Comparison of ENCODE assay signal across 8 mouse cellular contexts in the genomic region with DNA sequence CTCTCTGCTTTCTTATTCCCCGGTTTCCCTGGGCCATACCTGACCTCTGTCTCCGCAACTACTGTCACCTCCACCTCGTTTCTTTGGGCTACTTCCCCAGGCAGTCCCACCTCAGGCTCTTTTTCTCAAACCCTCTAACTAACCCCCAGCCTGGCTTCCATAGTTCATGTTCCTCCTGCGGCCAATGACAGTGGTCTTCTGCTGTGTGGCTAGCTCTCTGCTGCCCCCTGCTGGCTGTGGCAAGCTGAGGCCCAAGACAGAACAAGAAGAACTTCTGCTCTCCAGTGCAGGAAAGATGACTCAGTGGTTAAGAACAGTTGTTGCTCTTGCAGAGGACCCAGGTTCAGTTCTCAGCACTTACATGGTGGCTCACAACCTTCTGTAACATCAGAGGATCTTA. TPM values are rescaled to one million over a fixed set of nuclear protein-coding genes. Genes with fewer than 3 reads are reported as not detected.
DNase-seq lines count a peak whose midpoint lies in the region; ATAC-seq and TF ChIP-seq lines count a peak whose summit lies in the region.
"Not testable (repeated sequence)": the region's sequence is repeated elsewhere in the genome, so short reads cannot be mapped to it uniquely, and the experiment has no call there.

No protein-coding gene starts in this region.

- not testable (repeated sequence) for H3K9me3 ChIP-seq in forebrain, embryonic 13.5 days (replicated peaks); heart, postnatal 0 days (replicated peaks; ENCODE audit: control insufficient read depth, low read length); intestine, embryonic 14.5 days (ENCODE audit: control insufficient read depth, low read length); limb, embryonic 13.5 days; lung, embryonic 16.5 days (ENCODE audit: control insufficient read depth, low read length); midbrain, embryonic 16.5 days (replicated peaks; ENCODE audit: control insufficient read depth, low read length, poor library complexity, severe bottlenecking); stomach, embryonic 15.5 days

- not testable (repeated sequence) for H3K27me3 ChIP-seq in forebrain, embryonic 13.5 days; heart, postnatal 0 days (ENCODE audit: control insufficient read depth, insufficient read depth, low read length); intestine, embryonic 14.5 days (replicated peaks; ENCODE audit: control insufficient read depth, insufficient read depth, low read length); limb, embryonic 13.5 days; lung, embryonic 16.5 days (ENCODE audit: control insufficient read depth, insufficient read depth, low read depth, low read length); midbrain, embryonic 16.5 days (ENCODE audit: control insufficient read depth, insufficient read depth, low read depth, low read length); stomach, embryonic 15.5 days (replicated peaks)

- H3K36me3 ChIP-seq in forebrain, embryonic 13.5 days (ENCODE audit: poor library complexity, severe bottlenecking); heart, postnatal 0 days (replicated peaks; ENCODE audit: control insufficient read depth, insufficient read depth, low read length); intestine, embryonic 14.5 days (ENCODE audit: control insufficient read depth, insufficient read depth, low read length); limb, embryonic 13.5 days; lung, embryonic 16.5 days (ENCODE audit: control insufficient read depth, insufficient read depth, low read length); midbrain, embryonic 16.5 days (ENCODE audit: control insufficient read depth, insufficient read depth, low read length); stomach, embryonic 15.5 days: not testable (repeated sequence)

- H3K27ac ChIP-seq in forebrain, embryonic 13.5 days; heart, postnatal 0 days (ENCODE audit: low read depth); intestine, embryonic 14.5 days (ENCODE audit: low read depth); limb, embryonic 13.5 days; lung, embryonic 16.5 days (ENCODE audit: low read length); midbrain, embryonic 16.5 days (ENCODE audit: low read length); stomach, embryonic 15.5 days: not testable (repeated sequence)

- H3K4me2 ChIP-seq in forebrain, embryonic 13.5 days; heart, postnatal 0 days (ENCODE audit: low read depth, low read length); intestine, embryonic 14.5 days (ENCODE audit: low read length); limb, embryonic 13.5 days (replicated peaks); lung, embryonic 16.5 days (ENCODE audit: low read depth, low read length); midbrain, embryonic 16.5 days (ENCODE audit: low read length); stomach, embryonic 15.5 days: not testable (repeated sequence)

- ATAC-seq in activated CD4-positive, CD25-positive, alpha-beta regulatory T cell, adult 4 months = peak; percentile 67
- ATAC-seq in forebrain, embryonic 13.5 days = peak; percentile 76
- ATAC-seq in heart, postnatal 0 days (ENCODE audit: insufficient read depth, low read depth) = peak; percentile 82
- ATAC-seq in intestine, embryonic 14.5 days (replicated peaks; ENCODE audit: low FRiP score, low TSS enrichment, low read depth) = peak; percentile 71
- peak; percentile 72 for ATAC-seq in limb, embryonic 13.5 days (ENCODE audit: low FRiP score, low read depth)
- peak; percentile 75 for ATAC-seq in lung, embryonic 16.5 days (ENCODE audit: low read depth)
- ATAC-seq in midbrain, embryonic 16.5 days = peak; percentile 64; the same call in 1 of the 2 replicates
- ATAC-seq in stomach, embryonic 15.5 days (ENCODE audit: insufficient read depth, low FRiP score, low read depth) = peak; percentile 63; the same call in 1 of the 2 replicates

- no CpG with 5 or more reads among the region's 4 CpGs for WGBS in forebrain, embryonic 13.5 days
- WGBS in heart, postnatal 0 days = no CpG with 5 or more reads among the region's 4 CpGs
- WGBS in intestine, embryonic 14.5 days = no CpG with 5 or more reads among the region's 4 CpGs
- WGBS in limb, embryonic 13.5 days = no CpG with 5 or more reads among the region's 4 CpGs
- whole genome bisulfite sequencing in lung, embryonic 16.5 days = no CpG with 5 or more reads among the region's 4 CpGs
- WGBS in midbrain, embryonic 16.5 days = no CpG with 5 or more reads among the region's 4 CpGs
- WGBS in stomach, embryonic 15.5 days = no CpG with 5 or more reads among the region's 4 CpGs

- not testable (repeated sequence) for TF ChIP-seq EP300 in heart, postnatal 0 days (IDR thresholded peaks at IDR 0.05; ENCODE audit: low read depth)

- not testable (repeated sequence) for H3K4me3 ChIP-seq in forebrain, embryonic 13.5 days; heart, postnatal 0 days (ENCODE audit: low read depth, low read length); intestine, embryonic 14.5 days (ENCODE audit: low read depth, low read length); limb, embryonic 13.5 days; lung, embryonic 16.5 days (ENCODE audit: low read length); midbrain, embryonic 16.5 days (ENCODE audit: low read depth, low read length); stomach, embryonic 15.5 days (replicated peaks)

- not testable (repeated sequence) for H3K9ac ChIP-seq in forebrain, embryonic 13.5 days; heart, postnatal 0 days (replicated peaks; ENCODE audit: low read depth, low read length); intestine, embryonic 14.5 days (ENCODE audit: low read length); limb, embryonic 13.5 days; lung, embryonic 16.5 days (ENCODE audit: low read length); midbrain, embryonic 16.5 days (ENCODE audit: low read depth, low read length); stomach, embryonic 15.5 days

- TF ChIP-seq CTCF in heart, postnatal 0 days (IDR thresholded peaks at IDR 0.05; ENCODE audit: low read depth) = not testable (repeated sequence)

- not testable (repeated sequence) for H3K4me1 ChIP-seq in forebrain, embryonic 13.5 days; heart, postnatal 0 days (ENCODE audit: control insufficient read depth, insufficient read depth); intestine, embryonic 14.5 days (replicated peaks; ENCODE audit: control insufficient read depth, insufficient read depth, low read length); limb, embryonic 13.5 days; lung, embryonic 16.5 days (replicated peaks; ENCODE audit: control insufficient read depth, insufficient read depth, low read length); midbrain, embryonic 16.5 days (ENCODE audit: control insufficient read depth, insufficient read depth, low read length); stomach, embryonic 15.5 days

- DNase-seq in heart, postnatal 0 days (ENCODE audit: low spot score); intestine, embryonic 14.5 days (ENCODE audit: low spot score): not testable (repeated sequence)

RNA-seq across cellular contexts. Expression of a gene that starts 47.7 kb away (rescaled TPM):
- polyA plus RNA-seq in activated CD4-positive, CD25-positive, alpha-beta regulatory T cell, adult 4 months (2017; shearing (Covaris generic)) = 10 to 100 TPM; 21.6 to 42.6 TPM
- 62.5 and 66.8 TPM in 2 replicates for polyA plus RNA-seq in forebrain, embryonic 13.5 days (2015; fragmentation: Nextera tagmentation; extraction: Ambion mirVana)
- total RNA-seq in heart, postnatal 0 days (2014; rRNA removed; ENCODE audit: low replicate concordance) = 2.1 and 4.9 TPM in 2 replicates
- 16.5 and 17.8 TPM in 2 replicates for polyA plus RNA-seq in heart, postnatal 0 days (2015; fragmentation: Nextera tagmentation; extraction: Ambion mirVana)
- 36.1 and 44.8 TPM in 2 replicates for polyA plus RNA-seq in intestine, embryonic 14.5 days (2014; fragmentation: Nextera tagmentation; extraction: Ambion mirVana)
- polyA plus RNA-seq in limb, embryonic 13.5 days (2015; fragmentation: Nextera tagmentation; extraction: Ambion mirVana) = 58.3 and 62.3 TPM in 2 replicates
- polyA plus RNA-seq in lung, embryonic 16.5 days (2015; fragmentation: Nextera tagmentation; extraction: Ambion mirVana) = 36.8 and 46.7 TPM in 2 replicates
- 61.5 and 73.2 TPM in 2 replicates for polyA plus RNA-seq in midbrain, embryonic 16.5 days (2015; fragmentation: Nextera tagmentation; extraction: Ambion mirVana)
- polyA plus RNA-seq in stomach, embryonic 15.5 days (2015; fragmentation: Nextera tagmentation; extraction: Ambion mirVana) = 42.7 and 44.3 TPM in 2 replicates
